Mouse (Mus musculus) embryonic facial prominence, embryonic 11.5 days (tissue): ENCODE measurements around the gene Sell. TPM values are rescaled to one million over a fixed set of nuclear protein-coding genes. Genes with fewer than 3 reads are reported as not detected.

Experiments
- ATAC-seq: fragments of 200-750 bp; cut with Nextera tagmentation; replicated peaks from 2 replicates; pipeline ENCODE4 v1.8.0; 2017; ENCODE audit warnings: low read depth; ENCODE audit not compliant: insufficient number of reproducible peaks, low FRiP score, low TSS enrichment
- DNase-seq: peaks from one replicate; pipeline ENCODE4 v3.0.0-alpha.2; 2015; ENCODE audit warnings: low spot score
- H3K27ac ChIP-seq: fragments of 300-500 bp; sonication (generic); replicated peaks from 2 replicates; pipeline ENCODE4 v1.5.1; 2014; ENCODE audit warnings: mild to moderate bottlenecking, low read depth, low read length, control low read depth
- H3K27me3 ChIP-seq: fragments of 300-500 bp; sonication (generic); 2 replicates; pipeline ENCODE4 v1.6.1; 2014; ENCODE audit warnings: mild to moderate bottlenecking, low read length, moderate library complexity, mixed read lengths; ENCODE audit not compliant: control insufficient read depth, insufficient read depth
- H3K36me3 ChIP-seq: fragments of 300-500 bp; sonication (generic); replicated peaks from 2 replicates; pipeline ENCODE4 v1.6.1; 2014; ENCODE audit warnings: low read depth, mild to moderate bottlenecking, low read length, moderate library complexity, mixed read lengths; ENCODE audit not compliant: control insufficient read depth, insufficient read depth
- H3K4me1 ChIP-seq: fragments of 300-500 bp; sonication (generic); 2 replicates; pipeline ENCODE4 v1.6.1; 2014; ENCODE audit warnings: low read length, mixed read lengths; ENCODE audit not compliant: control insufficient read depth, insufficient read depth
- H3K4me2 ChIP-seq: fragments of 300-500 bp; sonication (generic); 2 replicates; pipeline ENCODE4 v1.6.1; 2014; ENCODE audit warnings: low read depth, mild to moderate bottlenecking, control low read depth, low read length, moderate library complexity
- H3K4me3 ChIP-seq: fragments of 300-500 bp; sonication (generic); 2 replicates; pipeline ENCODE4 v1.5.1; 2014; ENCODE audit warnings: low read depth, low read length, control low read depth
- H3K9ac ChIP-seq: fragments of 300-500 bp; sonication (generic); replicated peaks from 2 replicates; pipeline ENCODE4 v1.6.1; 2014; ENCODE audit warnings: mild to moderate bottlenecking, control low read depth, low read length
- H3K9me3 ChIP-seq: fragments of 300-500 bp; sonication (generic); replicated peaks from 2 replicates; pipeline ENCODE4 v1.6.1; 2016; ENCODE audit warnings: mild to moderate bottlenecking, low read length, inconsistent platforms, mixed read lengths; ENCODE audit not compliant: control insufficient read depth
- WGBS: fragments of 180-500 bp; shearing (Covaris S2); extraction: QIAGEN DNeasy Blood & Tissue Kit; methylation state at CpG from one replicate; pipeline ENCODE4 v1.1.7; 2014; 5-methylcytosine and 5-hydroxymethylcytosine counted together
- polyA plus RNA-seq: library from polyadenylated mRNA; unstranded; fragments of >200 nt; fragmentation: Nextera tagmentation; extraction: Ambion mirVana; gene quantifications from 2 replicates; pipeline ENCODE4 v1.2.1, GENCODE M21; 2014

Sell gene
- polyA plus RNA-seq, 1 experiment from 2014 or later, result 0.13 TPM

DNA sequence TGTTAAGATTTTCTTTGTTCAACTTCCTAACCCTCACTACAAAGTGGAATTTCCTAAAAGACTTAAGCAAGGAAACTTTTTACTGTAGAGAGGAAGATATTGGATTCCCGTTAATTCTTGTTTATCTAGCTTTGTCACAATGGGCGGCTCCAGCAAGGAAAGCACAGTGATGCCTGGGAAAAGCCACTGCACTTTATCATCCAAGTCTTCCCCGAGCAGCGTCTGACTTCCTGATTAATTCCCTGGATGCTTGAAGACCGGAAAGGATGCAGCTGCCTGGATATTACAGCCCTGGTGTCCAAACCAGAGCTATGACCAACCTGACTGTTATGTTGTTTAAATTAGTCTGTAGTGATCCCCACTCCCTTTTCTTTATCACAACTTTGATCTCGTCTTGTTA lies 35.0 kb downstream of the Sell start:
- Histone ChIP-seq H3K27ac (no peak overlapping the region), H3K9ac (no peak overlapping the region), H3K4me1 (no peaks in the 10 kb centered on the region), H3K27me3 (no peaks in the 10 kb centered on the region), H3K4me3 (no peak overlapping the region), H3K4me2 (no peak overlapping the region), H3K9me3 (no peaks in the 10 kb centered on the region), H3K36me3 (no peaks in the 10 kb centered on the region)
- DNase-seq, result no peak
- ATAC-seq, result no peak
- WGBS, result 71% methylated on average over 6 of the region's 6 CpGs

DNA sequence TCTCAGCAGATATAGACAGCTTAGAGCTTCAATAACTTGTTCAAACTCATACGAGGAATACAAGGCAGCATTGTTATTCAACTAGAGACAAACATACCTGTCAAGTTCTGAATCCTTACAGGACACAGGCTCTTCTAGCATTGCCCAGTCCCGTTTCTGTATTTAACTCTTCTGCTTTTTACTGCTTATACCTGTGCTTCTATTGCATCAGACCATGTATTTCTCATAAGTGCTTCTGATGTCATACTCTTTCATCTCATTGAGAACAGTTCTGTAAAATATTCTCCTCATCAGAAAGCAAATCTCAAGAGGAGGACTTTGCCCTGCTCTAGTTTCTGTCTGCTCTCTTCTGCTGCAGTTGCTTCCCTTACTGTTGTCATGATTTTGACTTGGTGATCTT lies 36.1 kb downstream of the Sell start:
- no peak overlapping the region for H3K4me3 ChIP-seq

DNA sequence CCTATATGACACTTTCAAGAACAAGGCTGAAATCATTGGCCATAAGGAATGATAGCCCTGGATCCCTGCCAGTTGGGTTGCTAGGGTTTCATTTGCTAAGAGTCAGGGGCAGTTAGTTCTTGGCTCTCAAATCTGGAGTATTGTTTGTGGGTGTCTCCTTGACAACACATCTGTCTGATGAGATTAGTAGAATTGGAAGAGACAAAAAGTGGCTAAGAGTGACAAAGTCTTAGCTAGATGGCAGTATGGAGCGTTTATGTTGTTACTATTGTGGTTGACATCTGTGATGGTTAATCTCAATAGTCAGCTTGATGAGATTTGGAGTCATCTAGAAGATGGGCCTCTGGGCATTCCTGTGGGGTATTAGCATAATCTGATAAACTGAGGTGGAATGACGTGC lies 36.6 kb downstream of the Sell start:
- ATAC-seq (no peak), DNase-seq (no peak)
- 65% methylated on average over 2 of the region's 2 CpGs for WGBS
- Histone ChIP-seq H3K36me3 (no peaks in the 10 kb centered on the region), H3K4me2 (no peak overlapping the region), H3K4me1 (no peaks in the 10 kb centered on the region), H3K9me3 (no peaks in the 10 kb centered on the region), H3K27ac (no peak overlapping the region), H3K9ac (no peak overlapping the region), H3K4me3 (no peak overlapping the region), H3K27me3 (no peaks in the 10 kb centered on the region)

More for the DNA sequence above, 36.1 kb downstream of the Sell start:
- H3K36me3 ChIP-seq, result no peaks in the 10 kb centered on the region
- WGBS, result 89% methylated on average over 2 of the region's 2 CpGs
- no peaks in the 10 kb centered on the region for H3K27me3 ChIP-seq
- H3K4me2 ChIP-seq, result no peak overlapping the region
- no peaks in the 10 kb centered on the region for H3K4me1 ChIP-seq
- no peaks in the 10 kb centered on the region for H3K9me3 ChIP-seq
- H3K9ac ChIP-seq, result no peak overlapping the region
- DNase-seq (no peak), ATAC-seq (no peak)
- no peak overlapping the region for H3K27ac ChIP-seq

DNA sequence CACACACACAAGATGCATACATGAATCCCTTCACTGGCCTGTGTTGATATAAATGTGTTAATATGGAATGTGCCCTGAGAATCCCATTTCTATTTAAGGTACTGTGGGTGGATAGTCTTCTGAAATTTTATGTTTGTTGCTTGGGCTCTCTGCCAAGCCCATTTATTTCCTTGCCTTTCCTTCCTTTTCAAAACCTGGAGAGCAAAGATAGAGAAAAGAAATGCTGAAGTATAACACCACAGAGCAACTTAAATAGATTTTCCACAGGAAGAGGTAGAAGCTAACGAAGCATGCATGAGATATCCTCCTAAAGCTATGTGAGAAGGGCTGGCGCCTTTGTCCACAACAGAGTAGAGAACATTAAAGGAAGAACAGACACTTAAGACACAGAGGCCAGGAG lies 48.0 kb downstream of the Sell start:
- Histone ChIP-seq H3K27me3 (no peaks in the 10 kb centered on the region), H3K27ac (no peak overlapping the region), H3K9me3 (no peaks in the 10 kb centered on the region), H3K36me3 (no peaks in the 10 kb centered on the region), H3K9ac (no peak overlapping the region), H3K4me2 (no peak overlapping the region), H3K4me3 (no peak overlapping the region), H3K4me1 (no peaks in the 10 kb centered on the region)
- no peak for ATAC-seq
- 83% methylated on average over 2 of the region's 2 CpGs for WGBS
- DNase-seq, result no peak

DNA sequence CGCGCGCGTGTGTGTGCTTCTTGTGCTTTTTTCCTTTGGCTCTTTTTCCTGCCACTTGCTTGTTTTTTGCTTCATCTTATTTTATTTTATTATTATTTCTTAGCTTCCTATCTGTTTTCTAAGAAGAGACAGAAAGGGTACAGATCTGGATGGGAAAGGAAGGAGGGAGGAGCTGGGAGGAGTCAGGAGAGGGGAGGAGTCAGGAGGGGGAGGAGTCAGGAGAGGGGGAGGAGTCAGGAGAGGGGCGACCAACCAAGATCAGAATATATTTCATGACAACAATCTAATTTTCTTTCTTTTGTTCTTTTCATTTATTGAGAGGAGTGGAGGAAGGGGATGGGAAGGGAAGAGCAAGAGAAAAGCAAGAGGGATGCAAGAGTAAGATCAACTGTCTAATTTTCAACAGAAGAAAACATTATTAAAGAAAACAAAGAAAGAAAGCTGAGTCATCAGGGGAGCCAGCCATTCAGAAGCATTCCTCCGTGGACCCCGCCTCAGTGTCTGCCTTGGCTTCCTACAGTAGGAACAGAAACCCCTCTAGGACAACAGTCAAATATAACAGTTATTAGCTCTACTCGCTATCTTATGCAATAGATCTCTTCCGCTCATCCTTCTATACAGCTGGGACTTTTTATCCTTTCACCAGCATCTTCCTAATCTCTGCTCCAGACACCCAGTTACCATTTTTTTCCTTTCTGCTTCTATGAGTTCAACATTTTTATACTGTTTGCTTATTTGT lies 49.0 kb downstream of the Sell start:
- Histone ChIP-seq H3K9ac (no peak overlapping the region), H3K9me3 (no peaks in the 10 kb centered on the region), H3K4me1 (no peaks in the 10 kb centered on the region), H3K27ac (no peak overlapping the region), H3K4me2 (no peak overlapping the region), H3K36me3 (no peaks in the 10 kb centered on the region), H3K4me3 (no peak overlapping the region), H3K27me3 (no peaks in the 10 kb centered on the region)
- 92% methylated on average over 9 of the region's 9 CpGs for WGBS
- no peak for ATAC-seq
- DNase-seq, result no peak

DNA sequence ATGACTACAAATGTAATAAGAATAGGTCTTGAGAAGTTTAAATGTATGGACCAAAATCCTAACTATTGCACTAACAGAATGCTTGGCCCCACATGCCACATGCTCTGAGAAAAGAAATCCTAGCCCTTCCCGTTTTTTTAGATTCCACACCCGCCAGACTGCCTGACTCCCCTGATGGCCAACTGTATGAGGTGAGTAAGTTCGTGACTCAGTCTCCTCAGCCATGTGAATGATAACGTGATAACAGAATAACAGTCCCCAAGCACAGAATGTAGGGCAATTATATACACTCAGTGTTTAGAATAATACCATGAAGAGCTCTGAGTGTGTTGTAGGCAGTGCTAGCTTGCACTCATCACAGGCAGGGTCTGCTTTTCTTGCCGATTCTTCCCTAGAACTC lies 52.5 kb downstream of the Sell start:
- Histone ChIP-seq H3K27ac (no peak overlapping the region), H3K4me2 (no peak overlapping the region), H3K4me1 (no peaks in the 10 kb centered on the region), H3K9me3 (no peaks in the 10 kb centered on the region), H3K36me3 (no peaks in the 10 kb centered on the region), H3K27me3 (no peaks in the 10 kb centered on the region), H3K4me3 (no peak overlapping the region), H3K9ac (no peak overlapping the region)
- ATAC-seq, result no peak
- DNase-seq, result no peak
- WGBS, result 78% methylated on average over 5 of the region's 5 CpGs

DNA sequence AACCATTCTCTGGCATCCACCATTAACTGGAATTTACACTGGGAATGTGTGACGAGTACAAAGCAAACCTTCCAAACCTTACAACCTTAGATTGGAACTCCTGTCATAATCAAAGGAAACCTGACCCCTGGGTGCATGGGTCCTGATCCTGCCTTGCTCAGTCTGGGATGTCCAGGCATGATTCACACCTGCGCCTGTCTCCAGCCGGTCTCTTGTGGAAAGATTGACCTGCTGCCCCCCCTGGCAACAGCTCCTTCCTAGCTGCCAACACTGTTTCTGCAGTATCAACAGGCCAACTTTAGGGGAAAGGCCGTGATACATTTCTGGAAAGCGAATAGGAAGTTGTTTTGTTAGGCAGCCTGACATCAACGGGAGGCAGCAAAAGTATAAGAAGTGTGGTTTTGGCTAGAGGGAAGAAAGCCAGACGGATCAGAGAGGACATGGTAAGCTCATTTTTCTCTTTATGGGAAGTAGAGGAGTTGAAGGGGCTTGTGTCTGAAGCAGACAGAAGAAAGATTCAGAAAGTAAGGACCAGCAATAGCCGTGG lies 53.2 kb downstream of the Sell start, which contains the start of gene Selp:
TSS of gene Selp (plus strand) at position 318 of the 547 bp plus-strand sequence.
- H3K27me3 ChIP-seq, result no peaks in the 10 kb centered on the region
- 72% methylated on average over 8 of the region's 8 CpGs for WGBS
- ATAC-seq, result no peak

DNA sequence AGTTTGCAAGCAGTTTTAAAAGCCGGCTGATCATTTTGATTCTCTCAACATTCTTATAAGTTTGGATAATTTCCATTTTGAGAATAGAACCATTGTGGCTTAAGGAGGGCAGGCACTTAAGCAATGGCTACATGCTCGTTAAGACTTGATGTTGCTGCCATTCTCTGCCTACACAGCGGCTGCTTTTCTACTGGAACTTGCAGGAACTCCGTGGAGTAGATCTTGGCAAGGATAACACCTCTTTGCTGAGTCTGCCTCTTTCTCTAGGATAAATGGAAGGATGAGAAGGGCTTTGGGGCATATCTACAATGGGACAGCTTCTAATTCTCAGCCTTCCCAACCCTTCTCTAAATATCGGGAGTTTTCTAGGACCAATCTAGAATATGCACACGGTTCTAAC lies 53.9 kb downstream of the Sell start:
- Histone ChIP-seq H3K36me3 (no peaks in the 10 kb centered on the region), H3K4me3 (no peak overlapping the region), H3K27me3 (no peaks in the 10 kb centered on the region), H3K9me3 (no peaks in the 10 kb centered on the region), H3K4me1 (no peaks in the 10 kb centered on the region), H3K4me2 (no peak overlapping the region), H3K27ac (no peak overlapping the region), H3K9ac (no peak overlapping the region)
- 80% methylated on average over 6 of the region's 6 CpGs for WGBS
- no peak for DNase-seq
- ATAC-seq, result no peak

More for the DNA sequence above, 53.2 kb downstream of the Sell start, which contains the start of gene Selp:
- Histone ChIP-seq H3K9ac (no peak within 1 kb of the TSS), H3K4me1 (no peaks in the 10 kb centered on the region), H3K9me3 (no peaks in the 10 kb centered on the region), H3K4me3 (no peak within 1 kb of the TSS), H3K4me2 (no peak within 1 kb of the TSS), H3K27ac (no peak within 1 kb of the TSS), H3K36me3 (no peaks in the 10 kb centered on the region)
- no peak for DNase-seq
